Mouse (Mus musculus) stomach, postnatal 0 days (tissue): ENCODE measurements at regions not wholly inside any gene's neighbourhood (a gene's known extent, or its start where the extent isn't known, plus 50 kb on each side); places are given as distances from the start of the nearest gene placed in this dataset.

Experiments used
- ATAC-seq: fragments of 200-750 bp; cut with Nextera tagmentation; 2 replicates; pipeline ENCODE4 v1.8.0; 2017; ENCODE audit not compliant: low FRiP score, low TSS enrichment
- DNase-seq: peaks from one replicate; pipeline ENCODE4 v3.0.0-alpha.2; 2016; ENCODE audit warnings: low spot score
- H3K27ac ChIP-seq: fragments of 300-500 bp; sonication (generic); replicated peaks from 2 replicates; pipeline ENCODE4 v1.5.1; 2014; ENCODE audit warnings: mild to moderate bottlenecking, control low read depth
- H3K27me3 ChIP-seq: fragments of 300-500 bp; sonication (generic); 2 replicates; pipeline ENCODE4 v1.6.1; 2014; ENCODE audit warnings: low read length; ENCODE audit not compliant: control insufficient read depth, insufficient read depth
- H3K36me3 ChIP-seq: fragments of 300-500 bp; sonication (generic); 2 replicates; pipeline ENCODE4 v1.6.1; 2014; ENCODE audit warnings: low read length, mixed read lengths; ENCODE audit not compliant: control insufficient read depth, insufficient read depth
- H3K4me1 ChIP-seq: fragments of 300-500 bp; sonication (generic); replicated peaks from 2 replicates; pipeline ENCODE4 v1.6.1; 2014; ENCODE audit warnings: antibody characterized with exemption; ENCODE audit not compliant: control insufficient read depth, insufficient read depth
- H3K4me2 ChIP-seq: fragments of 300-500 bp; sonication (generic); replicated peaks from 2 replicates; pipeline ENCODE4 v1.6.1; 2014; ENCODE audit warnings: low read depth, mild to moderate bottlenecking, control low read depth, moderate library complexity
- H3K4me3 ChIP-seq: fragments of 300-500 bp; sonication (generic); 2 replicates; pipeline ENCODE4 v1.5.1; 2014; ENCODE audit warnings: low read depth, low read length, control low read depth
- H3K9ac ChIP-seq: fragments of 300-500 bp; sonication (generic); 2 replicates; pipeline ENCODE4 v1.6.1; 2014; ENCODE audit warnings: mild to moderate bottlenecking, low read length, control low read depth, mixed read lengths
- H3K9me3 ChIP-seq: fragments of 300-500 bp; sonication (generic); 2 replicates; pipeline ENCODE4 v1.6.1; 2016; ENCODE audit warnings: low read length; ENCODE audit not compliant: control insufficient read depth
- CTCF ChIP-seq: IDR thresholded peaks from 2 replicates; pipeline ENCODE4 v1.5.1; 2016; ENCODE audit warnings: antibody characterized with exemption, low read depth, mild to moderate bottlenecking, moderate library complexity
- EP300 ChIP-seq: optimal IDR thresholded peaks from 2 replicates; pipeline ENCODE3; 2016; ENCODE audit warnings: antibody characterized with exemption
- WGBS: fragments of 180-500 bp; shearing (Covaris S2); extraction: QIAGEN DNeasy Blood & Tissue Kit; methylation state at CpG from one replicate; pipeline ENCODE4 v1.1.7; 2014; 5-methylcytosine and 5-hydroxymethylcytosine counted together

DNA sequence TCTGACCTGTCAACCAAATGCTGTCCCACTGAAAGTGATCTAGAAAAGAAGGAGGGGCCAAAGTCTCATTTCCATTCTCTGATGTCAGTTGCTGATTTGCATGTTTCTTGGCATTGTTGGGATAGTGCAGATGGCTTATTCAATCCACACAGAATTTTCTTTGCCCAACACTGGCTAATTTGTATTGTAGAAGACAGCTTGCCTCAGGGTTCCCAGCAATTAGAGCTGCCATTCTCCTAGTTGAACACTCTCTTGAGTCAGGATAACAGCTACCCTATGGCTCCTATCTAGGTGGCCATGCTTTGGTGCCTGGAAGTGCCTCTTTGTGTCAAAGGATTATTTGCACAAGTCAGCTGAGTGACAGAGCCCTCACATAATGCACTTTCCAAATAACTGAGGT is 569.0 kb downstream of the Lrriq3 start:
- Histone ChIP-seq H3K4me3 (no peak overlapping the region), H3K27me3 (no peaks in the 10 kb centered on the region), H3K4me1 (no peaks in the 10 kb centered on the region), H3K9ac (no peak overlapping the region), H3K36me3 (no peaks in the 10 kb centered on the region), H3K4me2 (no peak overlapping the region), H3K27ac (no peak overlapping the region), H3K9me3 (no peaks in the 10 kb centered on the region)
- no peak for DNase-seq
- no peak for ATAC-seq
- TF ChIP-seq EP300 (no peak), CTCF (no peak)

DNA sequence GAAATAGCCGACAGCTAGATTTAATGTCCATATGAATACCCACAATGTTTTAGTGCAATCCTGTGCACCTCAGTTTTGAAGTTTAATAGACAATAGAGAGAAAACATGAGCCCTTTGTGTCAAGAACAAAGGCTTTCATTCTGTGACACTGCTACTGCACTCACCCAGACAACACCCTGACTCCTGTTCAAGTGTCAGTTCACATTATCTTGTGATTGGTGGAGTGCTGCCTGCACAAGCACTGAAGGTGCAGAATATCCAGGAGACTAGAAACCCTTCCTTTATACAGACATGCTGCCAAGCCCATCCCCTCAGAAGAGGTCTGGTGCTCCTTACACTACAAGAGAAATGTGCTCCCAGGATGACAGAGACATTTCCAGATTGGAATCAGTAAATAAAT is 579.3 kb downstream of the Lrriq3 start:
- WGBS, result 77% methylated on average over 1 of the region's 1 CpGs
- H3K4me1 ChIP-seq, result no peaks in the 10 kb centered on the region
- H3K9ac ChIP-seq, result no peak overlapping the region
- DNase-seq (no peak), ATAC-seq (no peak)
- no peak overlapping the region for H3K4me2 ChIP-seq
- TF ChIP-seq EP300, result no peak
- no peak for TF ChIP-seq CTCF
- no peaks in the 10 kb centered on the region for H3K27me3 ChIP-seq
- H3K27ac ChIP-seq, result no peak overlapping the region
- no peaks in the 10 kb centered on the region for H3K9me3 ChIP-seq
- H3K36me3 ChIP-seq, result no peaks in the 10 kb centered on the region
- no peak overlapping the region for H3K4me3 ChIP-seq

DNA sequence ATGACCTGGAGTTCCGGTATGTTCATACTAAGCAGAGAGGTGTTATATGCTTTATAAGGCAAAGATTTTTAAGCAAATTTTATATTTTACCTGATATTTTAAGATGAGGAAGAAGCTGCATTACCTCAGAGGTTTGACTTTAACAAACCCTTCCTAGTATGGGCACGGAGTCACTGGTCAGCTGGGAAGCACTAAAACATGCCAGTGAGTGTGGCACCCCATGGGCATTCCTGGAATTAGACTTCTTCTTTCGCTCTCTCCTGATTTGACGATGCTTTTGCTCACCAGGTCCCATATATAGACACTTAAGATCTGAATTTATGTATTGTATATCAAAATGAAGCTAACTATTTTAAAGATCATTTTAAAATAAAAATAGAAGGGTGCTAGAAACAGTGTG is 587.0 kb downstream of the Lrriq3 start:
- no peak overlapping the region for H3K9ac ChIP-seq

DNA sequence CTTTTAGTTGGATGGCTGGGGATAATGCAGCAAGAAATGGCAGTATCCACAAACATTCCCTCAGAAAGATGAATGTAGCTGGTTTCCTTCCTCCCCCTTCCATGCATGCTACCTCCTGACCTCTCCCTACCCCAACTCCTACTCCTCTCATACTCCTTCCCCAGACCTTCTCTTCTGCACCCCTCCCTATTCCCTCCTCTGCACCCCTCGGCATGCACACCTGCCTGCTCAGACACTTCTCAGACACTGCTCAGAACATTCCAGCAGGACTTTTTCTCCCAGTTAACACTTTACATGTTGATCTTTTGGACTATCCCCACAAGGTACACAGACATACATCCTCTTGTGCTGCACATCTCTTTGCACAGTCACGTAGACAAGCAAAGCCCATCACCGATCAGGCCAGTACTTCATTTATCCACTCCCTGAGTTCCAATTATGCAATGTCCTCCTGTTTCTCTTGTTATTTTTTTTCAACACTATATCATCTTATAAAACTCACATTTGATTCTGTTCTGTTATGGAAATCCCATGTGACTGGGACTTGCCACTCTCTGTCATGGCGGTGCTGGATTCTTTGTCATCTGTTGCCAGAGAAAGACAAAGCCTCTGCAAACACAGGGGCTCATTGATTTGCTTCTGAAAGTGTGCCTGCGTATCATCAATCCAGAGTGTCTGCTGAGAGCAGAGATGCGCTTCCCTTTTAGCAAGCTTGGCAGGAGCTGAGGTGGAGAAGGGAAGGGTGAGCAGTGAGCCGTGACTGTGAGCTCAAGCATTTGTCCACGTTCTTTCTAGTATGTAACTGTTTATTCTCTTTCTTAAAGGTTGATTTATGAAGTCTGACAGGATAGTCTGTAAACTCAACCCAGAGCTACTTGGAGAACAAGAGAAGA is 589.9 kb downstream of the Lrriq3 start:
- no peaks in the 10 kb centered on the region for H3K36me3 ChIP-seq
- H3K9me3 ChIP-seq, result no peaks in the 10 kb centered on the region
- no peak for TF ChIP-seq EP300
- TF ChIP-seq CTCF, result no peak
- no peaks in the 10 kb centered on the region for H3K27me3 ChIP-seq
- no peak overlapping the region for H3K4me3 ChIP-seq
- no peak overlapping the region for H3K4me2 ChIP-seq
- WGBS, result 38% methylated on average over 8 of the region's 8 CpGs
- ATAC-seq (no peak), DNase-seq (no peak)
- no peak overlapping the region for H3K9ac ChIP-seq
- H3K4me1 ChIP-seq, result no peaks in the 10 kb centered on the region
- no peak overlapping the region for H3K27ac ChIP-seq

More for the DNA sequence above, 587.0 kb downstream of the Lrriq3 start:
- TF ChIP-seq EP300, result no peak
- no peak for TF ChIP-seq CTCF
- H3K36me3 ChIP-seq, result no peaks in the 10 kb centered on the region
- ATAC-seq, result no peak
- no peaks in the 10 kb centered on the region for H3K4me1 ChIP-seq
- H3K27me3 ChIP-seq, result no peaks in the 10 kb centered on the region
- no peak overlapping the region for H3K27ac ChIP-seq
- DNase-seq, result no peak
- H3K4me2 ChIP-seq, result no peak overlapping the region
- no peaks in the 10 kb centered on the region for H3K9me3 ChIP-seq
- WGBS, result 81% methylated on average over 4 of the region's 4 CpGs
- H3K4me3 ChIP-seq, result no peak overlapping the region

DNA sequence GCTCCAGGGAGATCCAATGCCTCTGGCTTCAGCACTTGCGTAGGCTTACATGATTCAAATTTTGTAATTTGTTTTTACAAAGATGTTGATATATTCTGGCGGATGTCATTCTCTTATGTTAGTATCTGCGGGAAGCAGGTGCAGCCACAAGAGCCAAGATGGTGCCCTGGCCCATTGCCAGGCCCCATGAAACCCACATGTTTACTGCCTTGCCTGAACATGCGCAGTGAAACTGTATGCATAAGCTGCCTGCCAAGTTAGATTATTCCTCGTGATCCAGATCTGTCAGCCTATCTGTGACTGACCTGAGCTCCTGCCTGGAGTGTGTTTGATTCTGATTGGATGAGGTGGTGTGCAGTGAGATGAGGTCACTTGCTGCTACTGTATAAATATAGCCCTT is 595.1 kb downstream of the Lrriq3 start:
- H3K9ac ChIP-seq, result no peak overlapping the region
- no peak overlapping the region for H3K4me2 ChIP-seq
- no peak for ATAC-seq
- no peak overlapping the region for H3K27ac ChIP-seq
- H3K36me3 ChIP-seq, result no peaks in the 10 kb centered on the region
- 70% methylated on average over 5 of the region's 5 CpGs for WGBS
- H3K4me3 ChIP-seq, result no peak overlapping the region
- no peaks in the 10 kb centered on the region for H3K9me3 ChIP-seq
- H3K4me1 ChIP-seq, result no peaks in the 10 kb centered on the region
- TF ChIP-seq CTCF, result no peak
- no peak for TF ChIP-seq EP300
- DNase-seq, result no peak
- H3K27me3 ChIP-seq, result no peaks in the 10 kb centered on the region

DNA sequence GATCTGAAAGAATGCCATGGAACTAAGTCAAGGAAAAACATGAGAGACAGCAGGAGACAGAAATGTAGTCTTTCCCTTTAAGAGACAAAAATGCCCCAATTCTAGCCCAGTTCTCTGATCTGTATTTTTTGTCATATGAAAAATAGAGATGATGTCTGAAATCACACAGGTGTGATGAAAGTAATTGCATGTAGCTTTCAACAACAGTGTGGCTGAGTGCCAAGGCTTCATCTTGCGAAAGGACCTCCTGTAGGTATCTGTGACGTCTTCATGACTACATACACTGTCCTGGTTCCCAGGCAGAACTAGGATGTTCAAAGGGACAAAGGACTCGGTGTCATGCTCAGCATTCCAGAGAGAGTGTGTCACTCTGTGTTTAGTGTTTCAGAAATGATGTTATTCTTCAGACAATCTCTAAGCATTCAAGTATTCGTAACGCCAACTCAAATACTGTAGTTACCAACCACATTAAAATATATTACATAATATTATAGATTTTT is 629.8 kb downstream of the Lrriq3 start:
- H3K4me2 ChIP-seq, result no peak overlapping the region
- whole genome bisulfite sequencing, result 77% methylated on average over 5 of the region's 5 CpGs
- no peaks in the 10 kb centered on the region for H3K36me3 ChIP-seq
- DNase-seq (no peak), ATAC-seq (no peak)
- no peak for TF ChIP-seq CTCF
- TF ChIP-seq EP300, result no peak
- no peaks in the 10 kb centered on the region for H3K4me1 ChIP-seq
- no peak overlapping the region for H3K27ac ChIP-seq
- no peak overlapping the region for H3K9ac ChIP-seq
- no peaks in the 10 kb centered on the region for H3K27me3 ChIP-seq
- no peak overlapping the region for H3K4me3 ChIP-seq
- H3K9me3 ChIP-seq, result no peaks in the 10 kb centered on the region
